Mouse (Mus musculus) kidney, adult 9 months (tissue): ENCODE measurements around the gene Klf7.
"Not testable (repeated sequence)": the region's sequence is repeated elsewhere in the genome, so short reads cannot be mapped to it uniquely, and the experiment has no call there.

Source experiments
- DNase-seq: peaks from one replicate; pipeline ENCODE4 v3.0.0; 2022

The Klf7 gene

DNA sequence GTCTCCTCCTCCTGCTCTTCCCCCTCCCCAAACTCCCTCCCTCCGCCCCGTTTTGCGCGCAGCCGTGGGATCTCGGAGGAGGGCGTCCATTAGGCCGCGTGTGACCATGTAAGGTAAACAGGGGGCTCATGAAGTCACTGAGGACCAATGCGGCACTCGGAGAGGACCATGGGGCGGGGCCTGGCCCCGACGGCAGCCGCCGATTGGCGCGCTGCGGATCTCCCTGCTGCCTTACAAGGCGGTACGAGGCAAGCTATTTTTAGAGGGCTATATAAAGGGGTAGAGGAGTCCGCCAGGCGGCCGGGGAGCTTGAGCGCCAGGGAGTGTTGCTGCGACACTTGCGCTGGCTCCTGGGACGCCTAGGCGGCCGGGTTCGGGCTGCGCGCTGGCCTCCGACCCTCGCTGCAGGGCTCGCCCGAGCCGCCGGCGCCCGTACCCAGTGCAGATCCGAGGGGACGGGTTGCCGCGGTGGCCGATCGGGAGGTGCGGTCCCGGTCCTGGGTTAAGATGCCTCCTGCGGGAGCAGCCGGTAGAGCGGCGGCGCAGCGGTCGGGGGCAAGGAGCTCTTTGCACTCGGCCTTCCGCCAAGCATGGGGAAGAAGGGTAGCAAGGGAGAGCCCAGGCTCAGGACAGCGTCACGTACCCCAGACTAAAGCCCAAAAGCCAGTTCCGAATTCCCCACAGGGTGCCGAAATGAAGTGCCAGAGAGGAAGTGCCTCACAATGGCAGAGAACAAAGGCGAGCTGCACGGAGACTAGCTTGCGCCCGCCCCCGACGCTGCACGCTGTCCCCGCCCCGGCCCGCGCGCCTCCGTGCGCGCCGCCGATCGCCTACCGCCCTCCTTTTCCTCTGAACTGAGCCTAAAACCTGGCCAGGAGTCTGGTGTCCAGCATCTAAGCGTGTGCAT, at the start of gene Klf7:
TSS of gene Klf7 (minus strand) at position 724 of the 907 bp plus-strand sequence.
- peak; percentile 99 for DNase-seq

GRCm38 (mm10) chr1:64164526-64165062, 42.5 kb upstream of the Klf7 start:
- DNase-seq: no peak

GRCm38 (mm10) chr1:64158766-64159165, 36.7 kb upstream of the Klf7 start:
- DNase-seq: no peak

DNA sequence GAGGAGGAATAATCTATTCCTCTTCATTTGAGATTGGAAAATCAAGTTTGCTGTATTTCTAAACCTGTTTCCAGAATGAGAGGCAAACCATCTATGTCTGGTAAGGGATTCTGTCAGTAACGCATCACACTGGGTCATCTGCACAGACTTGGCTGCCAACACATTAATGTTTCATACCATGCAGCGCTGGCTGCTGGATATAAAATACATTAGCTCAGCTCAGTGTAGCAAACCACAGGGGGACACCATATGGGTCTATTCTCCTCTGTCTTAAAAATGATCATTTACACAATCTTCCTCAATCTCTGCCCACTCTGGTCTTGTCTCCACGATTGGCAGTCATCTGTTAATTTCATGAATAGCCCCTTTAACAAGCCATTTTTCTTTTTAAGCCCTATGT, 27.1 kb upstream of the Klf7 start:
- no peak for DNase-seq

- DNase-seq: peak; percentile 5
These were observed 20.8 kb upstream of the Klf7 start for GRCm38 (mm10) chr1:64142691-64143445.

- DNase-seq: no peak
These were observed 12.4 kb upstream of the Klf7 start for GRCm38 (mm10) chr1:64134439-64134838.

DNA sequence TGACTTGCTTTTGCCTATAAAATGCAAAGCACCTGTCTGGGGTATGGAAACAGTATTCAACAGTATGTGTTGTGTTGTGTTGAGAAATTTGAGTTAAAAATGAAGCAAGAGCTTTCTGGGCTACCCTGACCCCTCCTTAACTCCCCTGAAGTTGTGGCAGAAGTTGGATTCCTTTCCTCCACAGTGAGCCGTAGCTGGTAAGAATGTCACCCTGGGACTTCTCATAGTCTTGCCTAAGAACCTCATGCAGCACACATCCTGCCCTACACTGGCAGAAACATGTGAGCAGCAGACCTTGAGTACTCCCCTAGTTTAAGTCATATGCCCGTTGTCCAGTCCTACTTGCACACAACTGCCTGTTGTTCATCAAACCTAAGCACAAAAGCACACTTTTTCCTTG, 4.7 kb upstream of the Klf7 start:
- no peak for DNase-seq

DNA sequence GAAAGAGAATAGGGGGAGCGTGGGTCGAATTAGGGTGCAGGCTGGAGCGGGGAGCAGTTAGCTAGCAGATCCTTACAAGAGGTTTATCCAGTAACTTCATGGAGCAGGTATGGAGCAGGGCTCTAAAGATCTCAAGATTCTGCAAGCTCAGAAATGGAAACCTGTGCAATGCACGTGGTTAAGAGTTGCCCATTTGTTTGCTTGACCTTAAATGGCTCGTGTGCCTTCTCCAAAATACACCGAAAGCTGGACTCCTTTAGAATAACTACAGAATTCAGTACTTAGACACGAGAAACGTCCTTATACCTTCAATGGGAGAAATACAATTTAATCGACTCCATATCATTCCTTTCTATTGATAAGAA, 366 bp upstream of the Klf7 start:
- DNase-seq: no peak

- DNase-seq: peak; percentile 46
These were observed 1.1 kb downstream of the Klf7 start for GRCm38 (mm10) chr1:64120811-64121515.

- DNase-seq: peak; percentile 33
These were observed 1.7 kb downstream of the Klf7 start for GRCm38 (mm10) chr1:64120421-64120810.

DNA sequence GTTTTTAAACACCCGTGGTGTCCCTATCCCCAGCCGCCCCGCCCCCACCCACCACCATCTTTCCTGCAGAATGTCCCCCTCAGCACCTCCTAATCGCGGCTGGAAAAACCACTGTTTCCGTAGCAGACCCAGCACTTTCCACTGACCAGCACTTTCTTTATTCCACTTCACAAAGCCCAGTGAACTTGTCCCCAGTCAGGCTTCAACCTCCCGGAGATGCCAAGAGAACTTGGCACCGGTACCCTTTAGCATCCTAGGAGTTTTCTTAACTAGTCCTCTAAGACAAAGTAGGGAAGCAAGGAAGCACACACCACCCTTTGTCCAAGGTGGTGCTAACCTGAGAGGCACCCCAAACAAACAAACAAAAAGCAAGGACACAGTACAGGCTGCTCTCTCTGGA, 2.2 kb downstream of the Klf7 start:
- DNase-seq: peak; percentile 41

- DNase-seq: peak; percentile 39
These were observed 2.7 kb downstream of the Klf7 start for GRCm38 (mm10) chr1:64119358-64119794.

DNA sequence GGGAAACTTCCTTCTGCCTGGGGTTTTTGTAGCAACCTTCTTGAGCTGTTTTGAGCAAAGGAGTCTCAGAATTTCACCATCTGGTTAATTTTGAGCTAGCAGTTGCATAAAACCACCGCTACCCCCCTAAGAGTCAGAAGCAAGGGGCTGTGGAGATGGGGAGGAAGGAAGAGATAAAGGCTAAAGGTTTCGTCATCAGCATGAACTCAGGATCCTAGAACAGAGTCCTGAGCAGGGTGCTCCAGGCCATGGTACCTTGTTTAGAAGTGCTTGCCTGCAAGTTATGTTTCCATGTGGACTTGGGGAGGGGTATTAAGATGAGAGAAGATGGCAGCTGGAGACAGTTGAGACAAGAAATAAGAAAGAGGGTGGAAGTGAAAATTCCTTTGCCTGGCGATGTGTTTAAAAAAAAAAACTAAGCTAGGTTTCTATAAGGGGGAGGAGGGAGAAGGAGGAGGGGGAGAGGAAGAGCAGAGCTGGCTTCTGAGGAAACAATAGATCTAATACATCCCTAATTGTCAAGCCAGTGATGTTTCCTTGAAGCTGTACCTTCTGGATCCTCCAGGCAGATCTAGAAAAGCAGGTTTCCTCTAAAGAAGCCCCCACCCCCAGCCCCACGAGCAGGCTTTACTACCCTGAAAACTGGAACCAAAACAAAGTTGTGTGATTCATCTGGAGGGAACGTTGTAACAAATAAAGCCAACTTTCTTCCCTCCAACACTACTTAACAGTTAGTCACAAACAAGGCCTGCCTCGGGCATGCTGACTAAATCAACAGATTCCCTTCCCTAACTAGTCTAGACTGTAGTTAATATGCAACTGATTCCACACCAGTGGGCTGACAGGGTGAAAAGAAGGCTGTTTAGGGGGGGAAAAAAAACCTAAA, 3.6 kb downstream of the Klf7 start:
- DNase-seq: peak; percentile 47

DNA sequence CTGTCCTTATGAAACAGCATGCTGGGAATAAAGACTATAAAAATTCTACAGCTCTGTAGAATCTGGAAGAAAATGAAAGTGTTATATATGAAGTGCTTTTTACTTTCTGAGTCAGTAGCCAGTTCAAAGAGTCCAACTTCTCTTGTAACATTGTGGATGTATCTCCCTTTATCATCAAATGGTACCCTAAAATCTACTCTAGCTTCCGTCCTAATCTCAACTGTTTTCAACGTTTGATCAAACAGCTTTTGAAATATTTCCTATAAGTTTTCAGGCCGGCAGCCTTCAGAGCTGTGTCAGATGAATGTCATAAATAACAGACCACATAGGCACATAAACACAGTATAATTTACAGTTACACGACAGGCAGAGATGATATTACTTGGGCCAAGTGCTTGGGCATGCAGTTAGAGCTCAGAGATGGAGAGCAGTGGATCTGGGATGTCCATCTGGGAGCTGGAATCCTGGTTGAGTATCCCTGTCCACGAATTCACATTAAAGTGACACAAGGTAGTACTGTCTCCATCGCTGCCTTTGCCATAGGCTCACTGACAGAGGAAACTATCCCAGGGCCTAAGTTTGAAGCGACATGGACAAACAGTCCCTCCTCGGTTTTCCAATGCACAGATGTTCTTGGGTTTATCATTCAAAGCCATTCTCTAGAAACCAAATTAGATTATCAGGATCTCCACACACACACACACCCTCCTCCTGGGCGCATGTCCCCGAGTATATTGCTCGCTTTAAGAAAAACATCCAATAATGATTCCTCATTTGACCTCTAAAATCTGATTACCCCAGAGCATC, 4.4 kb downstream of the Klf7 start:
- DNase-seq: no peak

DNA sequence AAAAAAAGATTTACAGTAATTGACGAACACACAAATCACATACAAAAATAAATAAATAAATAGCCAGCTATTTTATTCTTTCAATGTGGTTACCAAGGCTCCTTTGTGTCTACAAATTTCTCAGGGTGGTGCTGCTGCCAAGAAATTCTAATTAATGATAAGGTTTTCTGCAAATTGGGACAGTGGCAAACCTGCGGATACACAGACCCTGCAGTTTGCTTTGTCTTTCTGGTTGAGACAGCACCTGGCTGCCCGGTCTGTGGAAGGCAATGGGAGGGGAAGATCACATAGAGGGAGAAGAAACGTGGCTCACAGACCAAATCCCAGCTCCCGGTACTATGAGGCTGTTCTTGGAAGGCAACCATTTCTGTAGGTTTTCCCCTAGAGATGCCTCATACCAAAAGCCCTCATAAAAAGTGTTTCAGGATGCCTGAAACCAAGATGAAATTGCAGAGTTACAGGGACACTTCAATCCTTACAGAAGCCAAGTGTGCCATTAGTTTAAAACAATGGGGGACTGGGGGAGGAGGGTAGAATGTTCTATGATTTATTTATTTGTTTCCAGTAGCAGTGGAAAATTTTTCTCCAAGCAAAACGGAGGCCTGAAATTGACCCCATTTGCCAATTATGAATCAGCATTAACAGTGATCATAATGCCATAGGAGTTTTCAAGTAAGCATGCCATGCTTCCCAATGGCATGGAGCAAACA, 5.2 kb downstream of the Klf7 start:
- DNase-seq: peak; percentile 39

GRCm38 (mm10) chr1:64114579-64114978, 7.5 kb downstream of the Klf7 start:
- no peak for DNase-seq

- DNase-seq: not testable (repeated sequence)
These were observed 13.4 kb downstream of the Klf7 start for GRCm38 (mm10) chr1:64108653-64109052.

DNA sequence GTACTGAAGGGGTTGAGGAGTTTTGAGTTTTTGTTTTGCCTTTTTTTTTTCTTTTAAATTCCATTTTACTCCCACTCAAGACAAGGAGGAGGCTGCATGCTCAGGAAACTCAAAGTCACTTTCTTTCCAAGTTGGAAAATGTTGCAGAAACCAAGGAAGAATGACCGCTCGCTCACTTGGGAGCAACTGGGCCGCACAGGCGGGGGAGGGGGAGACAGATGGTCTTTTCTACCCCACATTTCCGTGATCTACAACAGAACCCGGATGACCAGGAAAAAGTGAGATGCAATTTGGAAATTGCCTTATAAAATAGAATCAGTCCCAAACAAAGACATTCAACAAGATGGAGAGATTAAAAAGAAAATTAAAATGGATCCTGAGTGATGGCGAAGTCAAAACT, 14.6 kb downstream of the Klf7 start:
- no peak for DNase-seq

DNA sequence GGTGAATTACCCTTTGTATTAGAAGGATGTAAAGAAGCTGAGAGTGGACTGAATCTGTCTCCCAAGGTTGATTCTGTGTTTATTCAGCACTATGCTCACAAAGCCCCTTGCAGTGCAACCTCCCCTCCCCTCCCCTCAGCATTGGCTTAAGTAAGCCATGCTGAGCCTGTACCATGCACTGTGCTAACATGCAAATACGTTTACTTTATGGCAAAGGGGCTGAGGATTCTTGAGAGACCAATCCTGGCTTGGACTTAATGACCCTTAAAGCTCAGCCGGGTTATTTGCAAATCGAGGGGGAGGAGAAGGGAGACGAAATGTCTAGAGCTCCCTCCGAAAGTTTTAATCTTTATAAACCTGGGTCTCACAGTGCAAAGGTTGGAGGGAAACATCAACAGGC, 16.0 kb downstream of the Klf7 start:
- DNase-seq: no peak

- no peak for DNase-seq
These were observed 16.9 kb downstream of the Klf7 start for GRCm38 (mm10) chr1:64105181-64105646.
